Mouse (Mus musculus) small intestine, adult 10 weeks (tissue): ENCODE results near the gene Vmn1r93. TPM values are rescaled to one million over a fixed set of nuclear protein-coding genes. Genes with fewer than 3 reads are reported as not detected.

Source experiments
- polyA plus RNA-seq: library from polyadenylated mRNA; stranded (reverse); fragments of 350-450 nt; fragmentation: Illumina TruSeq; extraction: RNeasy Lipid Tissue Mini Kit (QIAGEN cat#74804); gene quantifications from one replicate; pipeline ENCODE4 v1.2.3, GENCODE M21; 2014; ENCODE audit warnings: low replicate concordance

Vmn1r93 gene
- not detected for polyA plus RNA-seq

GRCm38 (mm10) chr7:20138988-20139387 lies at the start of gene Vmn1r93:
TSS of gene Vmn1r93 (minus strand) at chr7:20139088.

GRCm38 (mm10) chr7:20168277-20168676 lies 29.4 kb upstream of the Vmn1r93 start, which contains the start of gene Vmn1r94:
TSS of gene Vmn1r94 (minus strand) at chr7:20168377.

GRCm38 (mm10) chr7:20122479-20122878 lies 16.4 kb downstream of the Vmn1r93 start, which contains the start of gene Gm16442:
TSS of gene Gm16442 (minus strand) at chr7:20122579.

GRCm38 (mm10) chr7:20099380-20099779 lies 39.5 kb downstream of the Vmn1r93 start, which contains the start of gene Vmn1r91:
TSS of gene Vmn1r91 (plus strand) at chr7:20099680.

Other genes with a start within 250 kb of the Vmn1r93 start
- gene Pvr, start 217.9 kb downstream of the Vmn1r93 start, polyA plus RNA-seq: 22.6 TPM
- gene Igsf23, start 188.3 kb downstream of the Vmn1r93 start, polyA plus RNA-seq: 25.9 TPM
- 63.7 TPM for gene Ceacam20, start 173.7 kb downstream of the Vmn1r93 start, polyA plus RNA-seq
- gene Nlrp9b, start 147.6 kb downstream of the Vmn1r93 start, polyA plus RNA-seq: 150 TPM
- gene Vmn1r91, start 39.4 kb downstream of the Vmn1r93 start, polyA plus RNA-seq: 0.67 TPM
- not detected for gene Gm16442, start 16.5 kb downstream of the Vmn1r93 start, polyA plus RNA-seq
- not detected for gene Vmn1r94, start 29.3 kb upstream of the Vmn1r93 start, polyA plus RNA-seq
- gene Vmn1r95, start 54.6 kb upstream of the Vmn1r93 start, polyA plus RNA-seq: not detected
- gene Gm6164, start 66.5 kb upstream of the Vmn1r93 start, polyA plus RNA-seq: not detected
- not detected for gene Gm4498, start 94.7 kb upstream of the Vmn1r93 start, polyA plus RNA-seq
- not detected for gene Gm5890, start 123.7 kb upstream of the Vmn1r93 start, polyA plus RNA-seq
- not detected for gene Gm4133, start 195.0 kb upstream of the Vmn1r93 start, polyA plus RNA-seq
- not detected for gene Gm5728, start 236.3 kb upstream of the Vmn1r93 start, polyA plus RNA-seq